Mouse (Mus musculus) limb, embryonic 11.5 days (tissue): ENCODE measurements at regions not wholly inside any gene's neighbourhood (a gene's known extent, or its start where the extent isn't known, plus 50 kb on each side); places are given as distances from the start of the nearest gene placed in this dataset.

ENCODE experiments used
- ATAC-seq: fragments of 200-750 bp; cut with Nextera tagmentation; 2 replicates; pipeline ENCODE4 v1.8.0; 2017; ENCODE audit warnings: low read depth; ENCODE audit not compliant: insufficient number of reproducible peaks, low FRiP score, low TSS enrichment
- DNase-seq: peaks from one replicate; pipeline ENCODE4 v3.0.0-alpha.2; 2015; ENCODE audit warnings: low spot score
- H3K27ac ChIP-seq: fragments of 300-500 bp; sonication (generic); replicated peaks from 2 replicates; pipeline ENCODE4 v1.5.1; 2014; ENCODE audit warnings: low read depth, mild to moderate bottlenecking, low read length
- H3K27me3 ChIP-seq: fragments of 300-500 bp; sonication (generic); 2 replicates; pipeline ENCODE4 v1.6.1; 2014; ENCODE audit warnings: mild to moderate bottlenecking, low read length, mixed read lengths; ENCODE audit not compliant: control insufficient read depth, insufficient read depth
- H3K36me3 ChIP-seq: fragments of 300-500 bp; sonication (generic); 2 replicates; pipeline ENCODE4 v1.6.1; 2014; ENCODE audit warnings: mild to moderate bottlenecking, low read length, moderate library complexity, mixed read lengths; ENCODE audit not compliant: control insufficient read depth, insufficient read depth
- H3K4me1 ChIP-seq: fragments of 300-500 bp; sonication (generic); 2 replicates; pipeline ENCODE4 v1.6.1; 2014; ENCODE audit warnings: low read length, mixed read lengths; ENCODE audit not compliant: control insufficient read depth, insufficient read depth
- H3K4me2 ChIP-seq: fragments of 300-500 bp; sonication (generic); 2 replicates; pipeline ENCODE4 v1.6.1; 2014; ENCODE audit warnings: low read depth, mild to moderate bottlenecking, moderate library complexity; ENCODE audit not compliant: severe bottlenecking
- H3K4me3 ChIP-seq: fragments of 300-500 bp; sonication (generic); 2 replicates; pipeline ENCODE4 v1.5.1; 2014; ENCODE audit warnings: low read depth, low read length
- H3K9ac ChIP-seq: fragments of 300-500 bp; sonication (generic); 2 replicates; pipeline ENCODE4 v1.6.1; 2014; ENCODE audit warnings: mild to moderate bottlenecking, low read length
- H3K9me3 ChIP-seq: fragments of 300-500 bp; sonication (generic); 2 replicates; pipeline ENCODE4 v1.6.1; 2016; ENCODE audit warnings: low read length; ENCODE audit not compliant: control insufficient read depth
- whole genome bisulfite sequencing: fragments of 180-500 bp; shearing (Covaris S2); extraction: QIAGEN DNeasy Blood & Tissue Kit; methylation state at CpG from one replicate; pipeline ENCODE4 v1.1.7; 2014; 5-methylcytosine and 5-hydroxymethylcytosine counted together

- 60% methylated on average over 4 of the region's 4 CpGs for WGBS
- Histone ChIP-seq H3K9ac (no peak overlapping the region), H3K9me3 (no peaks in the 10 kb centered on the region), H3K4me3 (no peak overlapping the region), H3K27ac (no peak overlapping the region), H3K36me3 (no peaks in the 10 kb centered on the region), H3K4me2 (no peak overlapping the region), H3K4me1 (peaks cover 7% of the 10 kb centered on the region), H3K27me3 (no peaks in the 10 kb centered on the region)
- DNase-seq, result no peak
- no peak for ATAC-seq
Measured at GRCm38 (mm10) chr3:51158449-51158848, 65.8 kb upstream of the Noct start.

GRCm38 (mm10) chr3:51159322-51159721, 64.9 kb upstream of the Noct start:
- Histone ChIP-seq H3K9ac (no peak overlapping the region), H3K4me2 (no peak overlapping the region), H3K27ac (no peak overlapping the region), H3K9me3 (no peaks in the 10 kb centered on the region), H3K4me1 (peaks cover 7% of the 10 kb centered on the region), H3K4me3 (no peak overlapping the region), H3K27me3 (no peaks in the 10 kb centered on the region), H3K36me3 (no peaks in the 10 kb centered on the region)
- DNase-seq (no peak), ATAC-seq (no peak)
- 28% methylated on average over 4 of the region's 4 CpGs for WGBS

GRCm38 (mm10) chr3:51159881-51160280, 64.4 kb upstream of the Noct start:
- no peak for DNase-seq
- Histone ChIP-seq H3K4me3 (no peak overlapping the region), H3K36me3 (no peaks in the 10 kb centered on the region), H3K9ac (no peak overlapping the region), H3K27me3 (no peaks in the 10 kb centered on the region), H3K4me1 (peaks cover 7% of the 10 kb centered on the region), H3K9me3 (no peaks in the 10 kb centered on the region), H3K27ac (no peak overlapping the region), H3K4me2 (no peak overlapping the region)
- ATAC-seq, result no peak
- WGBS, result 55% methylated on average over 9 of the region's 9 CpGs

GRCm38 (mm10) chr3:51160625-51161024, 63.6 kb upstream of the Noct start:
- H3K9me3 ChIP-seq, result no peaks in the 10 kb centered on the region
- H3K27ac ChIP-seq, result no peak overlapping the region
- H3K36me3 ChIP-seq, result no peaks in the 10 kb centered on the region
- no peaks in the 10 kb centered on the region for H3K27me3 ChIP-seq
- H3K4me1 ChIP-seq, result peaks cover 7% of the 10 kb centered on the region
- H3K4me2 ChIP-seq, result no peak overlapping the region
- H3K9ac ChIP-seq, result no peak overlapping the region
- no peak overlapping the region for H3K4me3 ChIP-seq
- DNase-seq (no peak), ATAC-seq (no peak)
- 89% methylated on average over 7 of the region's 7 CpGs for WGBS

- Histone ChIP-seq H3K9me3 (no peaks in the 10 kb centered on the region), H3K4me1 (no peaks in the 10 kb centered on the region), H3K27me3 (no peaks in the 10 kb centered on the region), H3K4me2 (no peak overlapping the region), H3K36me3 (no peaks in the 10 kb centered on the region), H3K27ac (no peak overlapping the region), H3K9ac (no peak overlapping the region), H3K4me3 (no peak overlapping the region)
- DNase-seq, result no peak
- no peak for ATAC-seq
- 86% methylated on average over 30 of the region's 30 CpGs for WGBS
Measured at GRCm38 (mm10) chr3:51169150-51169925, 54.9 kb upstream of the Noct start.

GRCm38 (mm10) chr3:51170225-51170852, 53.9 kb upstream of the Noct start:
- Histone ChIP-seq H3K36me3 (no peaks in the 10 kb centered on the region), H3K4me3 (no peak overlapping the region), H3K4me1 (no peaks in the 10 kb centered on the region), H3K9me3 (no peaks in the 10 kb centered on the region), H3K27me3 (no peaks in the 10 kb centered on the region), H3K4me2 (no peak overlapping the region), H3K27ac (no peak overlapping the region), H3K9ac (no peak overlapping the region)
- ATAC-seq (no peak), DNase-seq (peak; percentile 90)
- 33% methylated on average over 19 of the region's 19 CpGs for WGBS
